Mouse (Mus musculus) neural tube, embryonic 14.5 days (tissue): ENCODE results near the gene Prl2b1. TPM values are rescaled to one million over a fixed set of nuclear protein-coding genes. Genes with fewer than 3 reads are reported as not detected.

ENCODE experiments used
- polyA plus RNA-seq: library from polyadenylated mRNA; unstranded; fragments of >200 nt; fragmentation: Nextera tagmentation; extraction: Ambion mirVana; gene quantifications from 2 replicates; pipeline ENCODE4 v1.2.1, GENCODE M21; 2014

Gene Prl2b1
- polyA plus RNA-seq, 1 experiment from 2014 or later: not detected

Other genes with a start within 250 kb of the Prl2b1 start
- gene Prl3d3, start 234.1 kb downstream of the Prl2b1 start, polyA plus RNA-seq: not detected in 2 replicates
- gene Prl3c1, start 194.2 kb downstream of the Prl2b1 start, polyA plus RNA-seq: not detected in 2 replicates
- not detected in 2 replicates for gene Prl3b1, start 149.0 kb downstream of the Prl2b1 start, polyA plus RNA-seq
- gene Prl3a1, start 131.4 kb downstream of the Prl2b1 start, polyA plus RNA-seq: not detected in 2 replicates
- not detected in 2 replicates for gene Prl6a1, start 78.2 kb downstream of the Prl2b1 start, polyA plus RNA-seq
- gene Prl8a2, start 45.2 kb downstream of the Prl2b1 start, polyA plus RNA-seq: not detected in 2 replicates
- gene Prl8a6, start 47.8 kb upstream of the Prl2b1 start, polyA plus RNA-seq: not detected in 2 replicates
- not detected in 2 replicates for gene Prl8a8, start 122.4 kb upstream of the Prl2b1 start, polyA plus RNA-seq
- not detected in 2 replicates for gene Prl8a9, start 173.8 kb upstream of the Prl2b1 start, polyA plus RNA-seq
- not detected in 2 replicates for gene Prl8a1, start 191.3 kb upstream of the Prl2b1 start, polyA plus RNA-seq
- not detected in 2 replicates for gene Prl7b1, start 219.7 kb upstream of the Prl2b1 start, polyA plus RNA-seq